Mouse (Mus musculus): ENCODE measurements around the gene Smad5. TPM values are rescaled to one million over a fixed set of nuclear protein-coding genes. Genes with fewer than 3 reads are reported as not detected.
A peak's percentile ranks its signal among the peaks of the same experiment; 100 is the strongest.

Smad5 gene
- polyA plus RNA-seq, 1 experiment from 2014 or later = 14.5 TPM

GRCm38 (mm10) chr13:56697171-56697570 is 5.6 kb upstream of the Smad5 start:
- Histone ChIP-seq H3K27ac (ENCODE audit: low read length) (no peak overlapping the region; the same call in 1 of the 2 replicates), H3K4me3 (ENCODE audit: low read length) (no peak overlapping the region), H3K9me3 (ENCODE audit: control insufficient read depth, low read length) (no peaks in the 10 kb centered on the region), H3K9ac (ENCODE audit: low read depth, low read length) (no peak overlapping the region), H3K4me2 (ENCODE audit: low read depth, low read length) (no peak overlapping the region), H3K27me3 (replicated peaks; ENCODE audit: control insufficient read depth, insufficient read depth, low read length) (no peaks in the 10 kb centered on the region), H3K4me1 (ENCODE audit: control insufficient read depth, insufficient read depth, low read length) (peaks cover 24% of the 10 kb centered on the region), H3K36me3 (ENCODE audit: control insufficient read depth, insufficient read depth, low read length) (no peaks in the 10 kb centered on the region)
- WGBS = 88% methylated on average over 2 of the region's 2 CpGs
- no peak for ATAC-seq

DNA sequence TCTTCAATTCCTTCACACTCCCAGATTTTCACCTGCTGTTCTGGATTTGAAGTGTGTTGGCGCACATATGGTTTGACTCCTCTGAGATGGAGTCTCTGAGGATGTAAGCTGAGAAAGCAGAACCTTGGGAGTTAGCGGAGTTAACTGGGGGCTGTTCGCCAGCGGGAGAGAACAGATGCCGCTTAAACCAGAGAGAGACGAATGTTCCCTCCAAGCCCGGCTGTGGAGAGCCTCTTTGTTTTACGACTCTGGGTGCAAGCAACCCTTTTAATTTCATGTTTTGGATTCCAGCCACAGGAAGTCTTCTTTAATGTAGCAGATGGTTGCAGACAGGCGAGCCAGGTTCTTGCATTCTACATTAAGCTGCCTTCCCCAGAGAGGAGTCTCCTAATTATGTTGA is 4.4 kb upstream of the Smad5 start:
- H3K27me3 ChIP-seq (replicated peaks; ENCODE audit: control insufficient read depth, insufficient read depth, low read length) = no peaks in the 10 kb centered on the region
- peaks cover 28% of the 10 kb centered on the region for H3K4me1 ChIP-seq (ENCODE audit: control insufficient read depth, insufficient read depth, low read length)
- no peaks in the 10 kb centered on the region for H3K9me3 ChIP-seq (ENCODE audit: control insufficient read depth, low read length)
- H3K4me2 ChIP-seq (ENCODE audit: low read depth, low read length) = 0 out of 2 replicates have a peak overlapping the region, but pooled peaks have one; percentile 9
- peak overlapping the region; percentile 17; the same call in 1 of the 2 replicates for H3K27ac ChIP-seq (ENCODE audit: low read length)
- no peaks in the 10 kb centered on the region for H3K36me3 ChIP-seq (ENCODE audit: control insufficient read depth, insufficient read depth, low read length)
- H3K4me3 ChIP-seq (ENCODE audit: low read length) = no peak overlapping the region
- 10% methylated on average over 9 of the region's 9 CpGs for WGBS
- no peak overlapping the region for H3K9ac ChIP-seq (ENCODE audit: low read depth, low read length)
- no peak for ATAC-seq

GRCm38 (mm10) chr13:56699370-56699769 is 3.4 kb upstream of the Smad5 start:
- H3K27ac ChIP-seq (ENCODE audit: low read length) = no peak overlapping the region
- H3K4me1 ChIP-seq (ENCODE audit: control insufficient read depth, insufficient read depth, low read length) = peaks cover 32% of the 10 kb centered on the region
- 95% methylated on average over 2 of the region's 2 CpGs for WGBS
- H3K4me3 ChIP-seq (ENCODE audit: low read length) = no peak overlapping the region
- H3K36me3 ChIP-seq (ENCODE audit: control insufficient read depth, insufficient read depth, low read length) = no peaks in the 10 kb centered on the region
- no peaks in the 10 kb centered on the region for H3K9me3 ChIP-seq (ENCODE audit: control insufficient read depth, low read length)
- H3K4me2 ChIP-seq (ENCODE audit: low read depth, low read length) = no peak overlapping the region
- no peak for ATAC-seq
- H3K9ac ChIP-seq (ENCODE audit: low read depth, low read length) = no peak overlapping the region
- H3K27me3 ChIP-seq (replicated peaks; ENCODE audit: control insufficient read depth, insufficient read depth, low read length) = no peaks in the 10 kb centered on the region

- Histone ChIP-seq H3K27me3 (replicated peaks; ENCODE audit: control insufficient read depth, insufficient read depth, low read length) (no peaks in the 10 kb centered on the region), H3K27ac (ENCODE audit: low read length) (no peak overlapping the region), H3K9ac (ENCODE audit: low read depth, low read length) (no peak overlapping the region), H3K4me1 (ENCODE audit: control insufficient read depth, insufficient read depth, low read length) (peaks cover 44% of the 10 kb centered on the region), H3K4me2 (ENCODE audit: low read depth, low read length) (no peak overlapping the region), H3K4me3 (ENCODE audit: low read length) (no peak overlapping the region), H3K9me3 (ENCODE audit: control insufficient read depth, low read length) (no peaks in the 10 kb centered on the region), H3K36me3 (ENCODE audit: control insufficient read depth, insufficient read depth, low read length) (no peaks in the 10 kb centered on the region)
- no peak for ATAC-seq
- WGBS = 84% methylated on average over 1 of the region's 1 CpGs
These were observed 1.8 kb upstream of the Smad5 start for GRCm38 (mm10) chr13:56700981-56701380.

DNA sequence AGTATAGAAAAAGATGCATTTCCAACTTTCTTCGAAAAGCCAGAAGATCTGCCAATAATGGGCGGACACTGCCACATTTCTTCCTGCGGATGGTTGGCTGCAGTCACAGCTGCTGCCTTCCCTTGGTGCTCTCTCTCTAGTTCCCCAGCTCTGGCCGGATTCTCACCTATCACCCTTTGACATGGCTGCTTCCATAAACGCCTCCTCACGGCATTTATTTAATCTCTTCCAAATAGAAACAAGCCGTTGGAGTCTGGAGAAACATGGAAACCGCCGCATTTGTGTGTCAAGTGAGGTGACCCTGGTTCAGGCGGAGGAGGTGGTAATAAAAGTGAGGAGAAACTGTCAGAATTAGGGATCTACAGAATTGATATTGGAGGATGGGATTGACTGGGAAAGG is 886 bp upstream of the Smad5 start:
- no peaks in the 10 kb centered on the region for H3K27me3 ChIP-seq (replicated peaks; ENCODE audit: control insufficient read depth, insufficient read depth, low read length)
- H3K4me1 ChIP-seq (ENCODE audit: control insufficient read depth, insufficient read depth, low read length) = peaks cover 40% of the 10 kb centered on the region
- no peak for ATAC-seq
- no peak overlapping the region for H3K9ac ChIP-seq (ENCODE audit: low read depth, low read length)
- H3K4me2 ChIP-seq (ENCODE audit: low read depth, low read length) = no peak overlapping the region
- H3K27ac ChIP-seq (ENCODE audit: low read length) = no peak overlapping the region
- H3K4me3 ChIP-seq (ENCODE audit: low read length) = no peak overlapping the region
- no peaks in the 10 kb centered on the region for H3K36me3 ChIP-seq (ENCODE audit: control insufficient read depth, insufficient read depth, low read length)
- H3K9me3 ChIP-seq (ENCODE audit: control insufficient read depth, low read length) = no peaks in the 10 kb centered on the region
- WGBS = 60% methylated on average over 10 of the region's 10 CpGs

- ATAC-seq = peak; percentile 82
- under 1% methylated on average over 57 of the region's 80 CpGs for WGBS
- Histone ChIP-seq H3K9me3 (ENCODE audit: control insufficient read depth, low read length) (no peaks in the 10 kb centered on the region), H3K27ac (ENCODE audit: low read length) (peak overlapping the region; percentile 98), H3K4me3 (ENCODE audit: low read length) (peak overlapping the region; percentile 72), H3K4me2 (ENCODE audit: low read depth, low read length) (peak overlapping the region; percentile 63), H3K36me3 (ENCODE audit: control insufficient read depth, insufficient read depth, low read length) (no peaks in the 10 kb centered on the region), H3K27me3 (replicated peaks; ENCODE audit: control insufficient read depth, insufficient read depth, low read length) (no peaks in the 10 kb centered on the region), H3K4me1 (ENCODE audit: control insufficient read depth, insufficient read depth, low read length) (peaks cover 33% of the 10 kb centered on the region), H3K9ac (ENCODE audit: low read depth, low read length) (peak overlapping the region; percentile 96)
These were observed 536 bp downstream of the Smad5 start for GRCm38 (mm10) chr13:56703222-56703870.

DNA sequence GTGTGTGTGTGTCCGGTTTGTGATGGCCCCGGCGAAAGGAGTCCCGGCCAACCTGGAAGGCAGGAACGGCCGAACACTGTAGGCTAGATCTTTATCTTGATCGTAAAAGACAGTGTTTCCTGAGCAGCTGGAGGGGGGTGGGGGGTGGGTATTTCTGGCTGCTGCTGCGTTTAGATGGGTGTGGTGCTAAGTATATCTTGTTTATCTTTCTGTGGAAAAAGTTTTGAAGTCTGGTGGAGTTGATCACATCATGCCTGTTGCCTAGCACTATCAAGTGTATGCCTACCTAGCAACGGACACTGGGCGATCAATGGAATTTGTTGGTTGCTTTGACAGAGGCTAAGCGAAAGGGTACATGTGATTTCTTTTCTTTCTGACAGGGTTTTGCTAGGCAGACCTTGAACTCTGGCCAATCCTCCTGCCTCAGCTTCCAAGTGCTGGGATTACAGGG is 1.1 kb downstream of the Smad5 start:
- Histone ChIP-seq H3K27ac (ENCODE audit: low read length) (peak overlapping the region; percentile 98), H3K4me2 (ENCODE audit: low read depth, low read length) (peak overlapping the region; percentile 63), H3K9ac (ENCODE audit: low read depth, low read length) (peak overlapping the region; percentile 96), H3K4me1 (ENCODE audit: control insufficient read depth, insufficient read depth, low read length) (peaks cover 30% of the 10 kb centered on the region), H3K4me3 (ENCODE audit: low read length) (peak overlapping the region; percentile 72), H3K9me3 (ENCODE audit: control insufficient read depth, low read length) (no peaks in the 10 kb centered on the region), H3K27me3 (replicated peaks; ENCODE audit: control insufficient read depth, insufficient read depth, low read length) (no peaks in the 10 kb centered on the region), H3K36me3 (ENCODE audit: control insufficient read depth, insufficient read depth, low read length) (no peaks in the 10 kb centered on the region)
- peak; percentile 31 for ATAC-seq
- under 1% methylated on average over 11 of the region's 11 CpGs for WGBS

- H3K27ac ChIP-seq (ENCODE audit: low read length) = no peak overlapping the region
These were observed 1.8 kb downstream of the Smad5 start for GRCm38 (mm10) chr13:56704596-56704995.

DNA sequence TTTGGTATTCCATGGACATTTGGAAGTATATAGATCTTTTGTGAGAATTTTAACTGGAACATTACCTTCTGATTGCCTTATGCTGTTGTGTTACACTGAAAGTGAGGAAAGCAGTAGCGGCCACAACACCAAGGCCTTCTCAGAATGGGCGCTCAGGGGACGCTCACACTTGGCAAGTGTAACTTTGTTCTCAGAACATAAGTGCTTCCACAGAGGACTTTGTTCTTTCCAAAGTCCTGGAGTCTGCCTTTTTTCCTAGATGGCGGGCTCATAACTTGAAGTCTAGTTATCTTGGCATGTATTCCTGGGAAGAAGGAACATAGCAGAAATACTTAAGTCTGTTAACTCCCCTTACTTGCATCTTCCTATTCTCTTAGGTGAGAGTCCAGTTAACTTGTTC is 4.3 kb downstream of the Smad5 start:
- H3K9ac ChIP-seq (ENCODE audit: low read depth, low read length) = no peak overlapping the region
- WGBS = 76% methylated on average over 4 of the region's 4 CpGs
- H3K27ac ChIP-seq (ENCODE audit: low read length) = no peak overlapping the region
- H3K4me2 ChIP-seq (ENCODE audit: low read depth, low read length) = no peak overlapping the region
- no peaks in the 10 kb centered on the region for H3K27me3 ChIP-seq (replicated peaks; ENCODE audit: control insufficient read depth, insufficient read depth, low read length)
- H3K4me1 ChIP-seq (ENCODE audit: control insufficient read depth, insufficient read depth, low read length) = peaks cover 44% of the 10 kb centered on the region
- no peak for ATAC-seq
- H3K9me3 ChIP-seq (ENCODE audit: control insufficient read depth, low read length) = no peaks in the 10 kb centered on the region
- no peaks in the 10 kb centered on the region for H3K36me3 ChIP-seq (ENCODE audit: control insufficient read depth, insufficient read depth, low read length)
- no peak overlapping the region for H3K4me3 ChIP-seq (ENCODE audit: low read length)

More at GRCm38 (mm10) chr13:56704596-56704995, 1.8 kb downstream of the Smad5 start:
- Histone ChIP-seq H3K36me3 (ENCODE audit: control insufficient read depth, insufficient read depth, low read length) (no peaks in the 10 kb centered on the region), H3K4me3 (ENCODE audit: low read length) (peak overlapping the region; percentile 72), H3K4me2 (ENCODE audit: low read depth, low read length) (peak overlapping the region; percentile 63), H3K27me3 (replicated peaks; ENCODE audit: control insufficient read depth, insufficient read depth, low read length) (no peaks in the 10 kb centered on the region), H3K9ac (ENCODE audit: low read depth, low read length) (no peak overlapping the region), H3K9me3 (ENCODE audit: control insufficient read depth, low read length) (no peaks in the 10 kb centered on the region), H3K4me1 (ENCODE audit: control insufficient read depth, insufficient read depth, low read length) (peaks cover 35% of the 10 kb centered on the region)
- 85% methylated on average over 2 of the region's 2 CpGs for WGBS
- no peak for ATAC-seq

DNA sequence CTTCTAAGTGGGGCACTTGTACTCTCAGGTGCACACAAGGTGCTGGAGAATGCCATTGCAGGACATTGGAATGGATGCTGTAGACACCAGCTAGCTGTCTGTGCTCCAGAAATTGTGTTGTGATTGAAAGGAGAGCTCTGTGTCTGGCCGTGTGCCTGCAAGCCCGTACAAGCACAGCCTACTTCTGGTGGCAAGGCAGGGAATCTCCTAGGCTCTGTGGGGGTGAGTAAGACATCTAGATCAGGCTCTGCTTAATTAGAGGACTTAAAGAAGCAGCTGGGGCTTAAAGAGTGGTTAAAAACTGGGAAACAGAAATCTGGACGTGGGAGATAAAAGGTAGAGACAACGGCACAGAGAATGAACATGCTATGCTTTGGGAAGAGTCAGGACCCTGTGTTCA is 4.8 kb downstream of the Smad5 start:
- ATAC-seq = no peak
- Histone ChIP-seq H3K9ac (ENCODE audit: low read depth, low read length) (no peak overlapping the region), H3K27ac (ENCODE audit: low read length) (no peak overlapping the region), H3K4me2 (ENCODE audit: low read depth, low read length) (no peak overlapping the region), H3K4me3 (ENCODE audit: low read length) (no peak overlapping the region), H3K27me3 (replicated peaks; ENCODE audit: control insufficient read depth, insufficient read depth, low read length) (no peaks in the 10 kb centered on the region), H3K36me3 (ENCODE audit: control insufficient read depth, insufficient read depth, low read length) (no peaks in the 10 kb centered on the region), H3K4me1 (ENCODE audit: control insufficient read depth, insufficient read depth, low read length) (peaks cover 40% of the 10 kb centered on the region), H3K9me3 (ENCODE audit: control insufficient read depth, low read length) (no peaks in the 10 kb centered on the region)
- 76% methylated on average over 4 of the region's 4 CpGs for WGBS
